Mouse (Mus musculus) hindbrain, postnatal 0 days (tissue): ENCODE results near the gene Steap4. TPM values are rescaled to one million over a fixed set of nuclear protein-coding genes. Genes with fewer than 3 reads are reported as not detected.

ENCODE experiments used
- ATAC-seq: fragments of 200-750 bp; cut with Nextera tagmentation; 2 replicates; pipeline ENCODE4 v1.8.0; 2017; ENCODE audit warnings: mild to moderate bottlenecking, moderate TSS enrichment, moderate library complexity
- DNase-seq: peaks from one replicate; pipeline ENCODE4 v3.0.0-alpha.2; 2015; ENCODE audit warnings: low spot score
- H3K27ac ChIP-seq: fragments of 300-500 bp; sonication (generic); 2 replicates; pipeline ENCODE4 v1.5.1; 2014; ENCODE audit warnings: mild to moderate bottlenecking
- H3K27me3 ChIP-seq: fragments of 300-500 bp; sonication (generic); 2 replicates; pipeline ENCODE4 v1.6.1; 2014; ENCODE audit warnings: low read length, mixed read lengths; ENCODE audit not compliant: insufficient read depth
- H3K36me3 ChIP-seq: fragments of 300-500 bp; sonication (generic); 2 replicates; pipeline ENCODE4 v1.6.1; 2014; ENCODE audit warnings: low read length, mixed read lengths; ENCODE audit not compliant: insufficient read depth
- H3K4me1 ChIP-seq: fragments of 300-500 bp; sonication (generic); 2 replicates; pipeline ENCODE4 v1.6.1; 2014; ENCODE audit warnings: antibody characterized with exemption, low read length, mixed read lengths; ENCODE audit not compliant: insufficient read depth
- H3K4me2 ChIP-seq: fragments of 300-500 bp; sonication (generic); 2 replicates; pipeline ENCODE4 v1.6.1; 2014; ENCODE audit warnings: low read depth, mild to moderate bottlenecking, low read length, moderate library complexity, mixed read lengths
- H3K4me3 ChIP-seq: fragments of 300-500 bp; sonication (generic); 2 replicates; pipeline ENCODE4 v1.5.1; 2014; ENCODE audit warnings: low read length
- H3K9ac ChIP-seq: fragments of 300-500 bp; sonication (generic); replicated peaks from 2 replicates; pipeline ENCODE4 v1.6.1; 2014; ENCODE audit warnings: mild to moderate bottlenecking, low read length, moderate library complexity, mixed read lengths
- H3K9me3 ChIP-seq: fragments of 300-500 bp; sonication (generic); 2 replicates; pipeline ENCODE4 v1.6.1; 2016; ENCODE audit warnings: low read length, mixed read lengths
- CTCF ChIP-seq: IDR thresholded peaks from 2 replicates; pipeline ENCODE4 v1.5.1; 2016; ENCODE audit warnings: antibody characterized with exemption, control low read depth, low read depth
- WGBS: fragments of 180-500 bp; shearing (Covaris S2); extraction: QIAGEN DNeasy Blood & Tissue Kit; methylation state at CpG from one replicate; pipeline ENCODE4 v1.1.7; 2014; 5-methylcytosine and 5-hydroxymethylcytosine counted together
- polyA plus RNA-seq: library from polyadenylated mRNA; unstranded; fragments of >200 nt; fragmentation: Nextera tagmentation; extraction: Ambion mirVana; gene quantifications from 2 replicates; pipeline ENCODE4 v1.2.1, GENCODE M21; 2015
- total RNA-seq: library from RNA; depleted of rRNA; stranded (reverse); fragments of >200 nt; gene quantifications from 2 replicates; pipeline ENCODE4 v1.2.3, GENCODE M21; 2014

The Steap4 gene
- total and polyA plus RNA-seq, 2 experiments from 2014 or later: 0.58 to 1.2 TPM

- TF ChIP-seq CTCF: no peak
- H3K27ac ChIP-seq: no peak overlapping the region
- no peak overlapping the region for H3K4me3 ChIP-seq
- no peaks in the 10 kb centered on the region for H3K27me3 ChIP-seq
- WGBS: 87% methylated on average over 6 of the region's 6 CpGs
- no peak overlapping the region for H3K9ac ChIP-seq
- H3K36me3 ChIP-seq: no peaks in the 10 kb centered on the region
- H3K4me2 ChIP-seq: no peak overlapping the region
- H3K9me3 ChIP-seq: no peaks in the 10 kb centered on the region
- ATAC-seq: no peak
- no peak for DNase-seq
- H3K4me1 ChIP-seq: no peaks in the 10 kb centered on the region
Measured at GRCm38 (mm10) chr5:7959286-7959685, 971 bp upstream of the Steap4 start.

- 89% methylated on average over 7 of the region's 7 CpGs for WGBS
- no peaks in the 10 kb centered on the region for H3K36me3 ChIP-seq
- TF ChIP-seq CTCF: no peak
- no peak overlapping the region for H3K9ac ChIP-seq
- DNase-seq (no peak), ATAC-seq (no peak)
- no peak overlapping the region for H3K27ac ChIP-seq
- H3K4me2 ChIP-seq: no peak overlapping the region
- no peak overlapping the region for H3K4me3 ChIP-seq
- no peaks in the 10 kb centered on the region for H3K4me1 ChIP-seq
- no peaks in the 10 kb centered on the region for H3K27me3 ChIP-seq
- H3K9me3 ChIP-seq: no peaks in the 10 kb centered on the region
Measured at GRCm38 (mm10) chr5:7961113-7961512, 856 bp downstream of the Steap4 start.

- peak; percentile 67 for TF ChIP-seq CTCF
- Histone ChIP-seq H3K27ac (no peak overlapping the region), H3K27me3 (no peaks in the 10 kb centered on the region), H3K4me2 (no peak overlapping the region), H3K9me3 (no peaks in the 10 kb centered on the region), H3K9ac (no peak overlapping the region), H3K4me3 (no peak overlapping the region), H3K4me1 (no peaks in the 10 kb centered on the region), H3K36me3 (no peaks in the 10 kb centered on the region)
- DNase-seq (peak; percentile 58), ATAC-seq (no peak)
- 43% methylated on average over 3 of the region's 3 CpGs for WGBS
Measured at GRCm38 (mm10) chr5:7965281-7965680, 5.0 kb downstream of the Steap4 start.

- no peak overlapping the region for H3K9ac ChIP-seq
- no peak for TF ChIP-seq CTCF
- no peaks in the 10 kb centered on the region for H3K4me1 ChIP-seq
- H3K4me2 ChIP-seq: no peak overlapping the region
- 73% methylated on average over 5 of the region's 5 CpGs for WGBS
- no peaks in the 10 kb centered on the region for H3K9me3 ChIP-seq
- H3K36me3 ChIP-seq: no peaks in the 10 kb centered on the region
- H3K27me3 ChIP-seq: no peaks in the 10 kb centered on the region
- ATAC-seq (no peak), DNase-seq (no peak)
- no peak overlapping the region for H3K4me3 ChIP-seq
- H3K27ac ChIP-seq: no peak overlapping the region
Measured at GRCm38 (mm10) chr5:7968152-7968551, 7.9 kb downstream of the Steap4 start.

GRCm38 (mm10) chr5:7972266-7972665 lies 12.0 kb downstream of the Steap4 start:
- Histone ChIP-seq H3K27ac (no peak overlapping the region), H3K36me3 (no peaks in the 10 kb centered on the region), H3K4me1 (no peaks in the 10 kb centered on the region), H3K27me3 (no peaks in the 10 kb centered on the region), H3K9me3 (no peaks in the 10 kb centered on the region), H3K4me2 (no peak overlapping the region), H3K4me3 (no peak overlapping the region), H3K9ac (no peak overlapping the region)
- 86% methylated on average over 2 of the region's 2 CpGs for WGBS
- no peak for DNase-seq
- no peak for TF ChIP-seq CTCF
- ATAC-seq: no peak

GRCm38 (mm10) chr5:7974522-7975197 lies 14.4 kb downstream of the Steap4 start:
- Histone ChIP-seq H3K4me3 (no peak overlapping the region), H3K36me3 (no peaks in the 10 kb centered on the region), H3K27me3 (no peaks in the 10 kb centered on the region), H3K9ac (no peak overlapping the region), H3K4me1 (no peaks in the 10 kb centered on the region), H3K27ac (no peak overlapping the region), H3K9me3 (no peaks in the 10 kb centered on the region), H3K4me2 (no peak overlapping the region)
- ATAC-seq: no peak
- WGBS: 86% methylated on average over 11 of the region's 11 CpGs
- DNase-seq: no peak
- TF ChIP-seq CTCF: no peak

GRCm38 (mm10) chr5:7980586-7980985 lies 20.3 kb downstream of the Steap4 start:
- no peak for TF ChIP-seq CTCF
- H3K4me1 ChIP-seq: no peaks in the 10 kb centered on the region
- H3K9ac ChIP-seq: no peak overlapping the region
- no peaks in the 10 kb centered on the region for H3K9me3 ChIP-seq
- no peak overlapping the region for H3K4me3 ChIP-seq
- no peak for DNase-seq
- H3K27me3 ChIP-seq: no peaks in the 10 kb centered on the region
- ATAC-seq: no peak
- H3K4me2 ChIP-seq: no peak overlapping the region
- no peak overlapping the region for H3K27ac ChIP-seq
- whole genome bisulfite sequencing: 84% methylated on average over 5 of the region's 5 CpGs
- no peaks in the 10 kb centered on the region for H3K36me3 ChIP-seq
